Mouse (Mus musculus) gastrocnemius, postnatal 10 days (tissue): ENCODE data around the gene Itga9. TPM values are rescaled to one million over a fixed set of nuclear protein-coding genes. Genes with fewer than 3 reads are reported as not detected.
A peak's percentile ranks its signal among the peaks of the same experiment; 100 is the strongest.

Experiments
- DNase-seq: peaks from one replicate; pipeline ENCODE4 v3.0.0; 2021; ENCODE audit warnings: mixed read lengths
- total RNA-seq, 2 experiments: library from RNA; stranded (reverse); gene quantifications; 2 replicates each; pipeline ENCODE4 v1.2.3; 2021

Itga9 gene
- total RNA-seq, 2 experiments from 2014 or later, result 27.0 to 31.1 TPM

GRCm38 (mm10) chr9:118770366-118770765 is 163.9 kb downstream of the Itga9 start:
- no peak for DNase-seq

GRCm38 (mm10) chr9:118774676-118775075 is 168.2 kb downstream of the Itga9 start:
- DNase-seq, result no peak

GRCm38 (mm10) chr9:118776880-118777438 is 170.5 kb downstream of the Itga9 start:
- no peak for DNase-seq

- no peak for DNase-seq
Observed at GRCm38 (mm10) chr9:118778596-118778995, 172.1 kb downstream of the Itga9 start.

- no peak for DNase-seq
Observed at GRCm38 (mm10) chr9:118784621-118785020, 178.1 kb downstream of the Itga9 start.

- no peak for DNase-seq
Observed at GRCm38 (mm10) chr9:118785816-118786215, 179.3 kb downstream of the Itga9 start.

GRCm38 (mm10) chr9:118788869-118789281 is 182.4 kb downstream of the Itga9 start:
- no peak for DNase-seq

- no peak for DNase-seq
Observed at GRCm38 (mm10) chr9:118791231-118791630, 184.7 kb downstream of the Itga9 start.

- no peak for DNase-seq
Observed at GRCm38 (mm10) chr9:118793151-118793785, 186.8 kb downstream of the Itga9 start.

- no peak for DNase-seq
Observed at GRCm38 (mm10) chr9:118794668-118795067, 188.2 kb downstream of the Itga9 start.

- no peak for DNase-seq
Observed at GRCm38 (mm10) chr9:118795304-118795703, 188.8 kb downstream of the Itga9 start.

- DNase-seq, result no peak
Observed at GRCm38 (mm10) chr9:118799105-118799504, 192.6 kb downstream of the Itga9 start.

- DNase-seq, result peak; percentile 20
Observed at GRCm38 (mm10) chr9:118801176-118801909, 194.9 kb downstream of the Itga9 start.

- DNase-seq, result no peak
Observed at GRCm38 (mm10) chr9:118801910-118802287, 195.4 kb downstream of the Itga9 start.

- DNase-seq, result no peak
Observed at GRCm38 (mm10) chr9:118802380-118802779, 195.9 kb downstream of the Itga9 start.

- DNase-seq, result no peak
Observed at GRCm38 (mm10) chr9:118805740-118806139, 199.2 kb downstream of the Itga9 start.

GRCm38 (mm10) chr9:118807669-118808068 is 201.2 kb downstream of the Itga9 start:
- DNase-seq, result no peak

- no peak for DNase-seq
Observed at GRCm38 (mm10) chr9:118812221-118812620, 205.7 kb downstream of the Itga9 start.

GRCm38 (mm10) chr9:118813492-118813891 is 207.0 kb downstream of the Itga9 start:
- no peak for DNase-seq

GRCm38 (mm10) chr9:118814056-118814455 is 207.6 kb downstream of the Itga9 start:
- DNase-seq, result no peak

- no peak for DNase-seq
Observed at GRCm38 (mm10) chr9:118814461-118814860, 208.0 kb downstream of the Itga9 start.

GRCm38 (mm10) chr9:118815543-118815942 is 209.1 kb downstream of the Itga9 start:
- DNase-seq, result no peak

- DNase-seq, result no peak
Observed at GRCm38 (mm10) chr9:118818508-118818907, 212.0 kb downstream of the Itga9 start.
